Mouse (Mus musculus) E14TG2a.4 (cell line): Measurements from ENCODE around the gene Gm28043.

ENCODE experiments used
- H3K27me3 ChIP-seq: 2 replicates; pipeline ENCODE4 v1.6.1; 2014; ENCODE audit warnings: low read length, control low read depth; ENCODE audit not compliant: insufficient read depth
- H3K36me3 ChIP-seq: 2 replicates; pipeline ENCODE4 v1.6.1; 2014; ENCODE audit warnings: low read length, control low read depth; ENCODE audit not compliant: insufficient read depth
- H3K4me1 ChIP-seq: replicated peaks from 2 replicates; pipeline ENCODE4 v1.6.1; 2014; ENCODE audit warnings: low read depth, low read length, control low read depth
- H3K4me3 ChIP-seq: replicated peaks from 2 replicates; pipeline ENCODE4 v1.5.1; 2014; ENCODE audit warnings: mild to moderate bottlenecking, low read length
- H3K9me3 ChIP-seq: 2 replicates; pipeline ENCODE4 v1.6.1; 2014; ENCODE audit warnings: low read length, control low read depth
- CTCF ChIP-seq: conservative IDR thresholded peaks from 2 replicates; pipeline ENCODE4 v1.5.1; 2014; ENCODE audit warnings: low read length
- NANOG ChIP-seq: IDR thresholded peaks from 2 replicates; pipeline ENCODE4 v1.6.1; 2014; ENCODE audit warnings: borderline replicate concordance, low read length, mixed read lengths
- POU5F1 ChIP-seq: IDR thresholded peaks from 2 replicates; pipeline ENCODE4 v1.6.1; 2014; ENCODE audit warnings: low read length, borderline replicate concordance

Gm28043 gene

DNA sequence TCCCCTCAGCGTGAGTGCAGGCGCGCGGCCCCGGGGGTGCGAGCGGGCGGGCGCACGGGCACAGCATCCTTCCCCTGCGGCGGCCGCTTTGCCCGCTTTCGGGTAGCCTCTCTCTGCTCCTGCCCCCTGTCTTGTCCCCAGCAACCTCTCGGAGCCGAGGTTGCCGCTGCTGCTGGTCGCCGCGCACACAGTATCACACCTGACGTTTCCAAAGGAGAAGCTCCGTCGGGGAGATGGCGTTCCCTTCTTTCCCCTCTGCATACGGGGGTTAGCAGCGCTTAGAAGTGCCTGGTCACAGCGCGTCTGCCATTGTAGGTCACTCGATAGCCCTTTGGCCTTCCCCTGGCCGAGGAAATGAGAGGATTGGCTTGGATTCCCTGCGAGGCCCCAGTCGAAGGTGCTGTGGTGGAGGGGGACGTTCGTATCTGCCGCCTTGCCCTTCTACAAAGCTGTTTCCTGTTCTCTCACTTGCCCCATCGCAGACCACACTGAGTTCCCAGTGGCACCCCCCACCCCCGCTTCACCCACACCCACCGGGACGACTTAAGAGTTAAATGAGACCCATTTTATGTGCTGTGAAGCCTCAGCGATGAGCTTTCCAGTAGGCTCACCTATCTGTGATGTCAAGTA is 46.2 kb downstream of the Gm28043 start:
- peaks cover 34% of the 10 kb centered on the region for H3K36me3 ChIP-seq
- H3K9me3 ChIP-seq, result no peaks in the 10 kb centered on the region

GRCm38 (mm10) chr17:29662145-29662544 is 47.5 kb downstream of the Gm28043 start:
- no peak for TF ChIP-seq POU5F1
- TF ChIP-seq CTCF, result no peak
- no peak for TF ChIP-seq NANOG
- no peaks in the 10 kb centered on the region for H3K27me3 ChIP-seq
- H3K4me1 ChIP-seq, result peaks cover 25% of the 10 kb centered on the region
- H3K36me3 ChIP-seq, result peaks cover 46% of the 10 kb centered on the region
- H3K4me3 ChIP-seq, result no peak overlapping the region
- no peaks in the 10 kb centered on the region for H3K9me3 ChIP-seq

More for the DNA sequence above, 46.2 kb downstream of the Gm28043 start:
- no peak for TF ChIP-seq NANOG
- TF ChIP-seq CTCF, result no peak
- TF ChIP-seq POU5F1, result no peak
- Histone ChIP-seq H3K27me3 (no peaks in the 10 kb centered on the region), H3K4me3 (peak overlapping the region; percentile 94), H3K4me1 (peaks cover 23% of the 10 kb centered on the region)

DNA sequence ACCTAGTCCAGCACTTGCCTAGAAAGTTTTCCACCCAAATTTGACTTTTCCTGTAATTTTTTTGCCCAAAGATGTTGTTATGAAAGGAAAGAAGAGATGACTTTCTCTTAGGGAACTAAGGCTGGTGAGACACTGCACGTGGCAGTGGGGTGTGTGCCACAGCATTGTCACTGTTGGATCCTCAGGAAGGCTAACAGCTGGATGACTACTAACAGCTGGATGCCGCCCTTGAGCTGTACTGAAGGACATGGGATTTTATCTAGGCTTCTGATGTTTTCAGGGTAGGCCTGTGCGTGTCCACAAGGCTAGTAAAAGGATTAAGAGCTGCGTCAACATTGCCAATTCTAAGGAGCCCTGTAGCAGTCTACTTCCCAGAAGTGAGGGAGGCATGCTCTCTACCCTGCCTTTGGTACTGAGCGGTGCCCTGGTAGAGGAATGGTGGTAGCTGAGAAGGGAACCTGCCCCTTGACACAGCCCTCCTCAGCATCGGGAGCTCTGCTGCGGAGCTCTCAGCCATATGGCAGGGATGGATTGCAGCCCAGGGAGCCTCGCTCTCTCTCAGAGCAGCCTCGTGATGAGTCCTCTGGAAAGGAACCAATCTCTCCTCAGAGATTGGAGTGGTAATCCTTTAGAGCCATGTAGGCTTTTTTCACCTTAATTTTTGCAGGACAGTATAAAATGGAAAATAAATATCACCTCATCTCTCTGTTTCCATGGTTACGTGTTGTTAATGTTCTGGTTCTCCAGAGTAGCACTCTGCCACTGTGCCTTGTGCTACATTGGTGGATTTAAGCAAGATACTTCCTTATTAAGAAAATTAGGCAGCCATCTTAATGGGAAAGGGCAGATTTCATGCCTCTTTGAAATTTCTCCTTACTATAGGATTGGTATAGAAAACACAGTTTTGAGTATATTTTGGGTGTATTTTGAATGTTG is 53.6 kb downstream of the Gm28043 start:
- H3K9me3 ChIP-seq, result no peaks in the 10 kb centered on the region
- H3K4me3 ChIP-seq, result peak overlapping the region; percentile 49
- no peaks in the 10 kb centered on the region for H3K27me3 ChIP-seq
- H3K36me3 ChIP-seq, result peaks cover 91% of the 10 kb centered on the region
- H3K4me1 ChIP-seq, result peaks cover 35% of the 10 kb centered on the region
- TF ChIP-seq POU5F1 (no peak), CTCF (no peak), NANOG (no peak; the same call in 1 of the 2 replicates)

DNA sequence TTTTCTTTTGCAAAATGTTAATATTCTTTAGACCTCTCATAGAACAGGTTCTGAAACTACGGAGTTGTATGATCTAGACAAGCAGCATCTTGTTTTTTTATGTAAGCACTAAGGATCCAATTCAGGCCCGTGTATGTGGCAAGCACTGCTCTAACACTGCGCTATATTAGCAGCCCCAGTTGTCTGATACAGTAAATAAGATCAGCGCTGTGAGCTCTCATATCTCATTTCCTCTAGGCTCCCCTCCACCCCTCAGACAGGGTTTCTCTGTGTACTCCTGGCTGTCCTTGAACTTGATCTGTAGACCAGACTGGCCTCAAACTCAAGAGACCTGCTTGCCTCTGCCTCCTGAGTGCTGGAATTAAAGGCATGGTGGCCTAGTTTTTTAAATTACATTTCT is 54.4 kb downstream of the Gm28043 start:
- Histone ChIP-seq H3K4me3 (no peak overlapping the region), H3K4me1 (peaks cover 33% of the 10 kb centered on the region), H3K9me3 (no peaks in the 10 kb centered on the region), H3K36me3 (peaks cover 91% of the 10 kb centered on the region), H3K27me3 (no peaks in the 10 kb centered on the region)
- TF ChIP-seq POU5F1 (no peak), NANOG (no peak), CTCF (no peak)

GRCm38 (mm10) chr17:29669936-29670335 is 55.3 kb downstream of the Gm28043 start:
- TF ChIP-seq POU5F1 (no peak), NANOG (no peak), CTCF (no peak)
- Histone ChIP-seq H3K4me3 (no peak overlapping the region), H3K4me1 (peaks cover 33% of the 10 kb centered on the region), H3K36me3 (peaks cover 91% of the 10 kb centered on the region), H3K9me3 (no peaks in the 10 kb centered on the region), H3K27me3 (no peaks in the 10 kb centered on the region)

DNA sequence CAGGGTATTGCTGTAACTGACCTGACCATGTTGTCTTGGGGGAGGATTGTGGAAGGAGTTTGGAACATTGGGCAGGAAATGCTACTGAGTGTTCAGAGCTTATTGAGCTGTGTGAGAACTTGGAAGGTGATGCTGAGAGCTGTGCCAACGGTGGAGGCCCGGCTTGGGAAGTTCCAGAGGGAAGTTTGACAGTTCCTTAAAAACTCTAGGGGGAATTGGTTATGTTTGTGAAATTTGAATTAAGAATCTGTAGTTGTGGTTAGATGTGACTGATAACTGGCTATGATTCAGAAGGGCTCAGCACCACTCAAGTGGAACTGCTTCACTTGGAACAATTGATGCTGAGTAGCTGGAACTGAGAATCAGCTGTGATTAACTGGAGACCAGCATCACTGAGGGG is 56.3 kb downstream of the Gm28043 start:
- TF ChIP-seq POU5F1 (no peak), CTCF (no peak), NANOG (no peak)
- Histone ChIP-seq H3K4me1 (peaks cover 38% of the 10 kb centered on the region), H3K9me3 (no peaks in the 10 kb centered on the region), H3K4me3 (no peak overlapping the region), H3K27me3 (no peaks in the 10 kb centered on the region), H3K36me3 (peaks cover 92% of the 10 kb centered on the region)

DNA sequence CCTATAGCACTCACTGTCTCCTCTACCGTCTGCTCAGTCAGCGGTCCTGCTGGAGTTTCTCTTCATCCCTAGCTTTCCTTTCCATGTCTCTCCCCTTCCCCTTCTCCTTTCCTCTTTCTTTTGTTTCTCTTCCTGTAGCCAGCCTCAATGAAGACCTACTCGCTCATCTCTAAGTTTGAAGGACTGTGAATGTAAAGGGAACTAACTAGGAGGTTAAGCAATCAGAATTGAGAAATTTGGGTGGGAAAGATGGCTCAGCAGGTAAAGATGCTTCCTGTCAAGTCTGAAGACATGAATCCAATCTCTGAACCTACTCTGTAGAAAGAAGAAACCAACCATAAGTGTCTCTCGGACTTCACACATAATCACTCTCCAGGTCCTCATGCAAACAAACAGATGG is 58.6 kb downstream of the Gm28043 start:
- Histone ChIP-seq H3K4me3 (no peak overlapping the region), H3K36me3 (peaks cover 92% of the 10 kb centered on the region), H3K4me1 (peaks cover 41% of the 10 kb centered on the region), H3K27me3 (no peaks in the 10 kb centered on the region), H3K9me3 (no peaks in the 10 kb centered on the region)
- no peak for TF ChIP-seq CTCF
- TF ChIP-seq NANOG, result no peak
- TF ChIP-seq POU5F1, result no peak

DNA sequence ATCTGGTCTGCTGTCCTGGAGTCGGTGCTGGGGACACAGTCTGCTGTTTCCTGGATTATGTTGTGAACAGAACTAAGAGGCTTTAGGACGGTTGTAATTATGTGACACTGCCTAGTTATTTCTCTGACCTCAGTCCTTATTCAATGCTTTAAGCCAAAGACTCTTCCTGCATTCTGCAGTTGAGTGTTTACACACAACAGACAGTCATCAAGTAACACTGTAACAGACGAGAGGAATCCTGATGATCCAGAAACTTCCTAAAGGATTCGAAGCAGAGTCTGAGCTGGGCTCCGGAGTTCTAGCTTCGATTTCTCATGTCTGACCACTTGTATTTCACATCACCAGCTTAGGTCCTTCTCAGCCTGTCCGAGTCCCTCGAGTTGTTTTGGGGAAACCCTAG is 63.9 kb downstream of the Gm28043 start:
- H3K9me3 ChIP-seq, result no peaks in the 10 kb centered on the region

More for the DNA sequence above, 63.9 kb downstream of the Gm28043 start:
- H3K4me3 ChIP-seq, result no peak overlapping the region
- no peaks in the 10 kb centered on the region for H3K27me3 ChIP-seq
- H3K4me1 ChIP-seq, result peaks cover 49% of the 10 kb centered on the region
- H3K36me3 ChIP-seq, result peaks cover 98% of the 10 kb centered on the region
- no peak for TF ChIP-seq POU5F1
- TF ChIP-seq CTCF, result no peak
- no peak for TF ChIP-seq NANOG
